Mouse (Mus musculus) megakaryocyte-erythroid progenitor cell, adult 5-6 weeks (primary cell): Measurements from ENCODE around the gene Amigo2. TPM values are rescaled to one million over a fixed set of nuclear protein-coding genes. Genes with fewer than 3 reads are reported as not detected.

Source experiments
- ATAC-seq: replicated peaks from 2 replicates; pipeline ENCODE4 v1.8.0; 2016; ENCODE audit warnings: mild to moderate bottlenecking, inconsistent platforms; ENCODE audit not compliant: severe bottlenecking, poor library complexity, low FRiP score, low TSS enrichment
- total RNA-seq, 2 experiments: library from RNA; stranded (forward) in 1 of 2; stranded (reverse) in 1 of 2; fragments of 200-1000, 215-1000 nt in 1 of 2; fragments of >200 nt in 1 of 2; fragmentation: Nextera tagmentation in 1 of 2; gene quantifications; 2 replicates each; pipeline ENCODE4 v1.2.3; 2014 to 2017

Gene Amigo2
- total RNA-seq, 2 experiments from 2014 or later: 15.0 to 15.9 TPM

- no peak for ATAC-seq
These were observed 25.7 kb upstream of the Amigo2 start for GRCm38 (mm10) chr15:97272831-97273230.

- ATAC-seq: no peak
These were observed 25.1 kb upstream of the Amigo2 start for GRCm38 (mm10) chr15:97271985-97272697.

DNA sequence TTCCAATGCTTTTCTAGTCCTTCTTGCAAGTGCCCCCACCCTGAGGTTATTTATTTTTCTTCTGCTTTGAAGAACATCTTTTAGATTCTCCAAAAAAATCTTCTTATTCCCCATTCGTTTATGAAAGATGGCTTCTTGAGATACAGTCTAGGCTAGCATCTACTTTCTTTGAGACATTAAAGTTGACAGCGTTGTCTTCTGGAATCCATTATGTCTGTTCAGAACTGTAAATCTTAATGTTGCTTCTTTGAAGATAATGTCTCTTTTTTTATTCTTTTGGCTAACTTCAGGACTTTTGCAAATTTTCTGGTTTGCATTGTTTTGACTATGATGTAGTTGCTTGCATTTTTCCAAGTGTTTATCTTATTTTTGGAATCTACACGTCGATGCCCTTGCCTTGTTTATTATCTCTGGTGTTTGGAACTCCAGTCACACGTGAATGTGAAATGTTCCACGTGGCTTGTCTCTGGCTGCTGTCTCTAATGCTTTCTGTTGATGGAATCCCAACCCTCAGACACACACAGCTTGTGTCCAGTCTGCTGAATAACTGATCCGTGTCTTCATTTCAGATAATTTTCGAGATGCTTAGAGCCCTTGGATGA lies 20.1 kb upstream of the Amigo2 start:
- ATAC-seq: no peak

- no peak for ATAC-seq
These were observed 19.3 kb upstream of the Amigo2 start for GRCm38 (mm10) chr15:97266236-97266845.

DNA sequence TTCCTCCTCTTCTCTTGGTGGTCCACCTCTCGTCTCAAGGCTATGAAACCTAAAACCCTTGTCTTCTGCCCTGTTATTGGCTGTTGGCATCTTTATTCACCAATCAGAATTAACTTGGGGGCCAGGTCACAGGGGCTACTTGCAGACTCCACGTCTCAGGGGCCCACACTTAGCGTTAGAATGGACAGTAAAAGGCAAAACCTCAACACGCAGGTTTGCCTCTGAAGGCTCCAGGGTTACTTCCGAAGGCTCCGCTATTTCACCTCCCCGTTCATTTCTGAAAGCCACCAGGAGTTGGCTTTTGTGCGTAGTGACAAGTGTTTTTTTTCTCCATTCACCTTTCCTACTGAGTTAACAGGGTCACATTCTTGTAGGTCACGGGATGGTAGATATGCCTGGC lies 15.2 kb upstream of the Amigo2 start:
- ATAC-seq: no peak

GRCm38 (mm10) chr15:97259968-97260597 lies 13.0 kb upstream of the Amigo2 start:
- ATAC-seq: 0 out of 2 replicates have a peak, but pooled peaks have one; percentile 50

DNA sequence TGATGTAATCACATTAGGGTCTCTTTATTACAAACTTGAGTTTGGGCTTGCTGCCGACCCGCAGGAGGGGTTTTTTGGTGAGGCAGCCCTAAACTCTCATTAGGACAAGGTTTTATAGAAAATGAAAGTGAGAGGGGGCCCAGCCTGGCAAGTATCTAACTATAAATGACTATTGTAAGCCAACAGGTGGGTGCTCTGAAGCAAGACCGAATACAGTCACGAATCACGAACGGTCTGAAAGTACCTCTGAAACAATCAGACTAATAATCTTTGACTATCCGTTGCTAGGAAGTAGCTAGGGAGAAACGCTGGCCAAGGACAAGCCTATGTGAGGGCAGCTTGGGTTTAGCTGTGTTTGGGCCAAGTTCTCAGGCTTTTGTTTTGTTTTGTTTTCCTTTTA lies 12.2 kb upstream of the Amigo2 start:
- ATAC-seq: no peak

DNA sequence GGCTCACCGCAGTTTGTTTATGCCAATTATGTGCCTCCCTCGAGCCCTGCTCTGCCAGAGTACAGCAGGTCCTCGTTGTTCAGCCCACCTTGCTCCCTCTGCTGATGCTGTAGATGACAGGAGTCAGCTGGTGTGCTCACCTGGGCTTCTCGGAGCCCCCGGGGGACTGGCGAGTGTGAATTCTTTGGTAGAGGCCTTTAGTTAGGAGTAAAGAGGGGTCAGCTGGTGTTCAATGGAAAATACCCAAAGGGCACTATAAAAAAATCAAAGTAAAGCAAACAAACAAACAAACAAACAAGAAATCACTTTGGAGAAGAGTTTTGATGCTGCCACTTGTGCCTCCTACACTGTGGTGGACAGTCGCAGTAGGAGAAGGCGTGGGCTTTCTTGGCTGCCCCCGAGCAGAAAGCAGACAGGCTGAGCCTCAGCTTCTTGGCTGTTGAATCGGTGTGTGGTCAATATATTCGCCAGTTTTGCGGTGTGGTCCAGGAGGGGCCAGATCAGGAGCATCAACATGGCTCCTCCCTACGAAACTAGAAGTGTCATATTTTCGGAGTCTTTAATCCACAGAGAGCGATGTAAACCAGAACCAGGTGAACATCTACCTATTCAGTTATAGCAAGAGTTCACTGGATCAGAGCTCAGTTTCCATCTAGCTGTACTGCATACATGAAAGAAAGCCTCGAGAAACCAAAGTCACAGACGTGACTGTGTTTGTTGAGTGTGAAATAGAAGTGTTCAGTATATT lies 11.6 kb upstream of the Amigo2 start:
- no peak for ATAC-seq

DNA sequence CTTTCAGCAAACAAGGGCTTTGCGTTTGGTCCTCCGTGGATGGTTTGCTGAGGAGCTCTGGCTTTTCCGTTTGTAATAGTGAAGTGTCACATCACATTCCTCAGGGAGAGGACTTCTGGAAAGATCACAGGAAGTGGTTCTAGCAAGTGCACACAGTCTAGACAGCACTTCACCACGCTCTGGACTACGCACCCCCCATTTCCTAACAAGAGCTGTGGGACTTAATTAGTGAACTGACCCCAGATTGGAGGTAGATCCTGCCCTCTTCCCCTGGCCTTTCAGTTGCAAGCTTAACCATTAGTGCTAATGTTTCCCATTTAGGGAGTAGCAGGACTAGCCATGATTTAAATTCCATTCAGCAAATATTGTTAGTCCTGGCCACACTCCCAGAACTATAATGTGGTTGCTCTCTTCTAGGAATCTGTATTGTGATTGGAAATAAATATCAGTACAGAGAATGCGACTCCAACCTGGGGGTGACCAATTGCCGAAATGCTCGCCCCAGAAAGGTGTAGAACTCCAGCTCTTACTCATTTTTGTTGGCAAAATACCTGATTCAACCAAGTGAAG lies 10.2 kb upstream of the Amigo2 start:
- ATAC-seq: no peak

- ATAC-seq: no peak
These were observed 9.3 kb upstream of the Amigo2 start for GRCm38 (mm10) chr15:97256411-97256810.

GRCm38 (mm10) chr15:97255800-97256199 lies 8.7 kb upstream of the Amigo2 start:
- no peak for ATAC-seq

GRCm38 (mm10) chr15:97254375-97254774 lies 7.3 kb upstream of the Amigo2 start:
- no peak for ATAC-seq

DNA sequence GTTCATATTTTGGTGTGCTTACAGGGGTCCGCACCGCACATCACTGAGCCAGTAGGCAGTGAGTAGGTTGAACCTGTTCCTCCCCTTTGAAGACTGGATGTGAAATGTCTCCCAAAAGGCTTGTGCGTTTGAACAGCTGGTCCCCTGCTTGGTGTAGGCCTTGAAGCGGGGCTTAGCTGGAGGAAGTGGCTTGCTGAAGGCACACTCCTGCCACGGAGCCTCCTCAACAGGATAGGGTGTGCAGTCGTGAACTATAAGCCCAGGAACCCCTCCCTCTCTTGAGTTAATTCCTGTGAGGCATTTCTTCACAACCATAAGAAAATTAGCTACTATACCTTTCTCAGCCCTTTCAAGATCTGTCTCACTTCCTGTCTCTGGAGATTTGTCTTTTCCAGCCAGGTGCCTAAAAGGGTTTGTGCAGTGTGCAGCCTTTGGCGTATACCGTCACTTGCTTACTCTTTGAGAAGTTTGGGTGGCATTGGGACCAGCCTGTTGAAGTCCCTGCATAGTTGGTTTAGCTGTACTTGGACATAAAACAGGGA lies 5.5 kb upstream of the Amigo2 start:
- no peak for ATAC-seq

DNA sequence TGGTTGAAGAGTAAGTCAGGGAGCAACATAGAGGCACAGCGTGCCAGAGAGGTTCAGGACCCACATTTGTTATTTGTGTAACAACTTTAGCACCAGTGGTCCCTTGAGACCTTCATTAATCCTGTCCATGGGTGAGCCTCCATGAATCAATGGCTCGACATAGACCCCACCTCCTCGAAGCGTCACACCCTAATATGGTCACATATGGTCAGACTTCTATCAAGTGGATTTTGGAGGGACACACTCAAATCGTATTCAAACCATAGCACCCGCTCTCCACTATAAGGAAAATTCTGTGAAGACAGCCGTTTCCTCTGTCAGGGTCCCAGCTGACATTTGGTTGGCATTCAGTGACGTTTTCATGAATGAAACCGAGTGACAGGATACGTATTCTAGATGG lies 2.2 kb upstream of the Amigo2 start:
- no peak for ATAC-seq

- no peak for ATAC-seq
These were observed 1.2 kb upstream of the Amigo2 start for GRCm38 (mm10) chr15:97248296-97248695.

DNA sequence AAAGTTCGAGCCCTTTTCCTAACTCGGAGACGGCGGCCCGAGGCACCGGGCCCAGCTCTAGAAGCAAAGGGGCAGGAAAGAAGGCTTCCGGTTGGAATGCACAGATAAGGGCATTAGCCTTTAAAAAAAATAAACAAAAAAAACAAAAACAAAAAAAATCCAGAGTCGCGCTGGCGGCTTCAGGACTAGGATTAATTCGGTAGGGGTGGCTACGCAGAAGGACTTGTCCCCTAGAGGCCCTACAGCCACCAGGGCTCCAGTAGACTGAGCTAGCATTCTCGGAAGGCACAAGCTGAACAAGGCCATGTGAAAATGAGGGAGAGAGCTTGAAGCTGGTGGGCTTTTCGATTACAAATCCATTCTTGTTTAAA lies 689 bp upstream of the Amigo2 start:
- peak; percentile 48 for ATAC-seq

DNA sequence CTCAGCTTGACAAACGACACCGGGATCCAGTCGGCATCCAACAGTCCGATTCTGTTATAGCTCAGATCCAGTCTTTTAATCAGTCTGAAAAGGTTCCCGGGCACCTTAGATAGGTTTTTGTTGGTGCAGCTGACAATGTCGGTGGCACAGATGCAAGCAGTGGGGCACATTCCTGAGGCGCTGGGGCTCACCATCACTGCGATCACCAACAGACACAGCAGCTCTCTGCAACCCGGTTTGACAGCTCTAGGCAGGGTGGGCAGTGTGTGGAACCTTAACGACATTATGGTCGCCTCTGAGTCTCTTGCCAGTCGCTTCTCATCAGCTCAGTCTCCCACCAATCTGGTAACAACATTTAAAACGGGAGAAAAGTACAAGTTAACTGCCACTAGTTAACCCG lies 831 bp downstream of the Amigo2 start:
- ATAC-seq: 0 out of 2 replicates have a peak, but pooled peaks have one; percentile 12

DNA sequence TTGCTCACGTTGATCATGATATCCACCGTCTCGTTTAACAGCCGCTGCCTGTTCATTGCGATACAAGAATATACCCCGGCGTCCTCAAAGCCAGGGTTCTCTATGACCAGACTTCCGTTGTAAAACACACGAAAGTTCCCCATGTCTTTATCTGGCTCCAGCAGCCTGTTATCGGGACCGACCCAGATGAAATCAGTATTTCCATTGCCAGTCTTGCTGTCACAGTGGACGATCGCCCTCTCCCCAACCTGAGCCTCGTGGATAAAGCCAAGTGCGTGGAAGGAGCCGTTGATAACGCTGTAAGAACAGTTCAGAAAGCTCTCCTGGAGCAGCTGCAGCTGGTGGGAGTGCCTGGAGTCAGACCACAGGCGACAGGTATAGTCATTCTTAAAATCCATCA lies 1.7 kb downstream of the Amigo2 start:
- peak; percentile 81 for ATAC-seq

GRCm38 (mm10) chr15:97236943-97237342 lies 10.1 kb downstream of the Amigo2 start:
- peak; percentile 67 for ATAC-seq
